Mouse (Mus musculus) layer of hippocampus, adult 11-12 months (tissue): ENCODE data around the gene Adipoq.

Experiments
- DNase-seq: peaks from one replicate; pipeline ENCODE4 v3.0.0; 2022; ENCODE audit warnings: low spot score

The Adipoq gene

GRCm38 (mm10) chr16:23115486-23115885, 30.9 kb upstream of the Adipoq start:
- no peak for DNase-seq

- DNase-seq = no peak
Measured at GRCm38 (mm10) chr16:23117173-23117572, 29.2 kb upstream of the Adipoq start.

- DNase-seq = no peak
Measured at GRCm38 (mm10) chr16:23122446-23122845, 23.9 kb upstream of the Adipoq start.

GRCm38 (mm10) chr16:23123104-23123503, 23.2 kb upstream of the Adipoq start:
- no peak for DNase-seq

GRCm38 (mm10) chr16:23124398-23124797, 21.9 kb upstream of the Adipoq start:
- DNase-seq = no peak

- no peak for DNase-seq
Measured at GRCm38 (mm10) chr16:23127311-23127672, 19.0 kb upstream of the Adipoq start.

- DNase-seq = peak; percentile 91
Measured at GRCm38 (mm10) chr16:23127673-23128375, 18.5 kb upstream of the Adipoq start, which contains the start of gene Rfc4. Rfc4 (minus strand) TSS chr16:23127737.

GRCm38 (mm10) chr16:23130303-23130702, 16.0 kb upstream of the Adipoq start:
- DNase-seq = no peak

GRCm38 (mm10) chr16:23132336-23132735, 14.0 kb upstream of the Adipoq start:
- DNase-seq = no peak

GRCm38 (mm10) chr16:23135421-23136149, 10.8 kb upstream of the Adipoq start:
- no peak for DNase-seq

- no peak for DNase-seq
Measured at GRCm38 (mm10) chr16:23136406-23136970, 9.8 kb upstream of the Adipoq start.

GRCm38 (mm10) chr16:23140911-23141310, 5.4 kb upstream of the Adipoq start:
- no peak for DNase-seq

GRCm38 (mm10) chr16:23144326-23144725, 2.0 kb upstream of the Adipoq start:
- DNase-seq = no peak

GRCm38 (mm10) chr16:23145211-23145610, 1.1 kb upstream of the Adipoq start:
- DNase-seq = no peak

GRCm38 (mm10) chr16:23148936-23149335, 2.6 kb downstream of the Adipoq start:
- DNase-seq = no peak

GRCm38 (mm10) chr16:23149396-23149795, 3.1 kb downstream of the Adipoq start:
- DNase-seq = no peak

GRCm38 (mm10) chr16:23151423-23151822, 5.1 kb downstream of the Adipoq start:
- peak; percentile 57 for DNase-seq

GRCm38 (mm10) chr16:23154261-23154660, 7.9 kb downstream of the Adipoq start:
- DNase-seq = no peak

GRCm38 (mm10) chr16:23157013-23157412, 10.7 kb downstream of the Adipoq start:
- no peak for DNase-seq

- no peak for DNase-seq
Measured at GRCm38 (mm10) chr16:23158292-23158691, 12.0 kb downstream of the Adipoq start.

- no peak for DNase-seq
Measured at GRCm38 (mm10) chr16:23158957-23159356, 12.6 kb downstream of the Adipoq start.

GRCm38 (mm10) chr16:23159749-23160148, 13.4 kb downstream of the Adipoq start:
- no peak for DNase-seq

GRCm38 (mm10) chr16:23162116-23162515, 15.8 kb downstream of the Adipoq start:
- no peak for DNase-seq
